Mouse (Mus musculus) MEL (cell line): Measurements from ENCODE around the gene Dram1.

ENCODE experiments used
- CHD1 ChIP-seq: IDR thresholded peaks from 2 replicates; pipeline ENCODE4 v1.6.1; 2012; ENCODE audit warnings: low read depth, mild to moderate bottlenecking, inconsistent platforms, low read length, improper control_type of control experiment
- CTCF ChIP-seq, 3 experiments: IDR thresholded peaks in 2 of 3; conservative IDR thresholded peaks in 1 of 3; 2 replicates each; pipeline ENCODE4 v1.5.1; 2011 to 2012; ENCODE audit warnings: low read length in 3 of 3, low read depth in 2 of 3, mild to moderate bottlenecking in 2 of 3, improper control_type of control experiment in 1 of 3, inconsistent platforms in 1 of 3, mixed read lengths in 1 of 3, moderate library complexity in 1 of 3; ENCODE audit not compliant: control insufficient read depth in 1 of 3, insufficient read depth in 1 of 3, poor library complexity in 1 of 3, severe bottlenecking in 1 of 3
- EP300 ChIP-seq, 2 experiments: IDR thresholded peaks; 2 replicates each; pipeline ENCODE4 v1.6.1; 2011; ENCODE audit warnings: improper control_type of control experiment in 2 of 2, low read length in 2 of 2, low read depth in 1 of 2, mild to moderate bottlenecking in 1 of 2
- MAZ ChIP-seq: IDR thresholded peaks from 2 replicates; pipeline ENCODE4 v1.6.1; 2012; ENCODE audit warnings: low read depth, mild to moderate bottlenecking, inconsistent platforms, low read length, improper control_type of control experiment
- POLR2A ChIP-seq, 2 experiments: IDR thresholded peaks; 2 replicates each; pipeline ENCODE4 v1.6.1; 2011 to 2012; ENCODE audit warnings: low read length in 2 of 2, mild to moderate bottlenecking in 2 of 2, control low read depth in 1 of 2, improper control_type of control experiment in 1 of 2, low read depth in 1 of 2, moderate library complexity in 1 of 2; ENCODE audit not compliant: control insufficient read depth in 1 of 2, insufficient read depth in 1 of 2, poor library complexity in 1 of 2
- POLR2AphosphoS2 ChIP-seq: IDR thresholded peaks from 2 replicates; pipeline ENCODE4 v1.6.1; 2011; ENCODE audit warnings: low read length, improper control_type of control experiment
- TAL1 ChIP-seq: IDR thresholded peaks from 2 replicates; pipeline ENCODE4 v1.6.1; 2012; ENCODE audit warnings: mild to moderate bottlenecking, inconsistent platforms, low read length, moderate library complexity, mixed read lengths

DNA sequence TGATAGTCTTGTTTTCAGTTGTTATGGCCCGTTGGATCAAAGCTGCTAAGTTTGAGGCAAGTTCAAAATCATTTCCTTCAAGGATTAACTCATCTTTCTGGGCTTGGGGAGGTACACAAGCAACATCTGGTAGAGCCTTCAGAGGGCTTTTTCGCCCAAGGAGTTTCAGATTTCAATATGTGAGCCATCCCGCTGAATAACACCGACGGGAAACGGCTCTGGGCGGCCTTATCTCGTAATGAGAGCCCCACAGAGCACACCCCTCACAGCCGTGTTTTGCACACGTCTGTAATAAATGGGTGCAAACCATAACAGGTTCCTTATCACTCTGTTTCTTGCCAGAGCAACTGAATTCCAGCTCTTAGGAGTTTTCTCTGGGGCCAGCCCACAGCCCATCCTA, 69.0 kb downstream of the Dram1 start:
- no peak for TF ChIP-seq POLR2AphosphoS2
- no peak for TF ChIP-seq TAL1
- no peak for TF ChIP-seq POLR2A (IDR thresholded peaks at IDR 0.05; ENCODE audit: control insufficient read depth in 1 of 2, insufficient read depth in 1 of 2, low read depth in 1 of 2, low read length in 2 of 2, poor library complexity in 1 of 2)
- no peak for TF ChIP-seq CHD1
- no peak for TF ChIP-seq EP300 (IDR thresholded peaks at IDR 0.05; ENCODE audit: low read depth in 1 of 2, low read length in 2 of 2)
- no peak for TF ChIP-seq MAZ
- TF ChIP-seq CTCF (IDR thresholded peaks at IDR 0.05 in 2 of 3, conservative IDR thresholded peaks at IDR 0.05 in 1 of 3; ENCODE audit: control insufficient read depth in 1 of 3, insufficient read depth in 1 of 3, low read depth in 2 of 3, low read length in 3 of 3, poor library complexity in 1 of 3, severe bottlenecking in 1 of 3): no peak
